Mouse (Mus musculus) cerebellum, adult 2 months (tissue): ENCODE measurements around the gene Zfp637. TPM values are rescaled to one million over a fixed set of nuclear protein-coding genes. Genes with fewer than 3 reads are reported as not detected.

Experiments used
- DNase-seq, 2 experiments: peaks; one replicate each; pipeline ENCODE4 v3.0.0; 2021
- H3K27ac ChIP-seq: fragments of 200-500 bp; 2 replicates; pipeline ENCODE4 v1.5.1; 2012; ENCODE audit warnings: low read length, control low read depth, inconsistent platforms; ENCODE audit not compliant: insufficient read depth
- H3K27me3 ChIP-seq: fragments of 200-500 bp; 2 replicates; pipeline ENCODE4 v1.6.1; 2012; ENCODE audit warnings: inconsistent platforms, mild to moderate bottlenecking, low read length, moderate library complexity; ENCODE audit not compliant: control insufficient read depth, insufficient read depth
- H3K4me1 ChIP-seq: fragments of 200-500 bp; 2 replicates; pipeline ENCODE4 v1.6.1; 2011; ENCODE audit warnings: low read length; ENCODE audit not compliant: control insufficient read depth, insufficient read depth
- H3K4me3 ChIP-seq: fragments of 200-500 bp; replicated peaks from 2 replicates; pipeline ENCODE3; 2011; ENCODE audit warnings: mild to moderate bottlenecking, low read depth, low read length, control low read depth; ENCODE audit not compliant: insufficient read depth
- CTCF ChIP-seq: fragments of 200-500 bp; IDR thresholded peaks from 2 replicates; pipeline ENCODE4 v1.5.1; 2011; ENCODE audit warnings: low read depth, mild to moderate bottlenecking, control low read depth, low read length, moderate library complexity, borderline replicate concordance; ENCODE audit not compliant: insufficient read depth
- POLR2A ChIP-seq: fragments of 200-500 bp; IDR thresholded peaks from 2 replicates; pipeline ENCODE4 v1.6.1; 2011; ENCODE audit warnings: low read length, control low read depth, borderline replicate concordance; ENCODE audit not compliant: insufficient read depth
- WGBS: fragments of 180-500 bp; shearing (Covaris S2); methylation state at CpG from one replicate; pipeline ENCODE4 v1.1.7; 2018; 5-methylcytosine and 5-hydroxymethylcytosine counted together
- polyA plus RNA-seq: library from polyadenylated mRNA; depleted of rRNA; stranded (reverse); fragments of >200 nt; gene quantifications from 2 replicates; pipeline ENCODE4 v1.2.3, GENCODE M21; 2012

Zfp637 gene
- polyA plus RNA-seq, 1 experiment: 79.2 TPM

- Histone ChIP-seq H3K4me3 (no peak overlapping the region), H3K4me1 (no peaks in the 10 kb centered on the region; the same call in 1 of the 2 replicates), H3K27ac (no peak overlapping the region), H3K27me3 (no peaks in the 10 kb centered on the region)
- no peak for DNase-seq
- 62% methylated on average over 7 of the region's 7 CpGs for WGBS
- TF ChIP-seq POLR2A: no peak
- no peak for TF ChIP-seq CTCF
These were observed 40.2 kb downstream of the Zfp637 start for GRCm38 (mm10) chr6:117881229-117881628.

- no peak for TF ChIP-seq CTCF
- TF ChIP-seq POLR2A: no peak
- Histone ChIP-seq H3K4me3 (no peak overlapping the region), H3K27ac (no peak overlapping the region), H3K27me3 (no peaks in the 10 kb centered on the region), H3K4me1 (no peaks in the 10 kb centered on the region; the same call in 1 of the 2 replicates)
- DNase-seq: no peak
- WGBS: 77% methylated on average over 7 of the region's 7 CpGs
These were observed 41.0 kb downstream of the Zfp637 start for GRCm38 (mm10) chr6:117881997-117882396.

GRCm38 (mm10) chr6:117885943-117886342, 45.0 kb downstream of the Zfp637 start:
- no peaks in the 10 kb centered on the region for H3K4me1 ChIP-seq
- H3K27ac ChIP-seq: no peak overlapping the region
- no peak for TF ChIP-seq CTCF
- TF ChIP-seq POLR2A: no peak
- no peak overlapping the region for H3K4me3 ChIP-seq
- 91% methylated on average over 2 of the region's 2 CpGs for WGBS
- H3K27me3 ChIP-seq: no peaks in the 10 kb centered on the region; the same call in 1 of the 2 replicates
- no peak for DNase-seq

GRCm38 (mm10) chr6:117888032-117888431, 47.1 kb downstream of the Zfp637 start:
- H3K27ac ChIP-seq: no peak overlapping the region
- TF ChIP-seq POLR2A: no peak
- TF ChIP-seq CTCF: no peak
- WGBS: 50% methylated on average over 1 of the region's 1 CpGs
- no peaks in the 10 kb centered on the region for H3K4me1 ChIP-seq
- no peak for DNase-seq
- no peak overlapping the region for H3K4me3 ChIP-seq
- H3K27me3 ChIP-seq: no peaks in the 10 kb centered on the region; the same call in 1 of the 2 replicates

- Histone ChIP-seq H3K4me1 (no peaks in the 10 kb centered on the region), H3K27me3 (no peaks in the 10 kb centered on the region; the same call in 1 of the 2 replicates), H3K4me3 (no peak overlapping the region), H3K27ac (no peak overlapping the region)
- WGBS: 64% methylated on average over 2 of the region's 2 CpGs
- no peak for DNase-seq
- TF ChIP-seq CTCF: no peak
These were observed 47.7 kb downstream of the Zfp637 start for GRCm38 (mm10) chr6:117888642-117889096.

GRCm38 (mm10) chr6:117890257-117890656, 49.3 kb downstream of the Zfp637 start:
- 85% methylated on average over 6 of the region's 6 CpGs for WGBS
- no peak for DNase-seq
- Histone ChIP-seq H3K4me3 (no peak overlapping the region), H3K27me3 (no peaks in the 10 kb centered on the region; the same call in 1 of the 2 replicates), H3K4me1 (no peaks in the 10 kb centered on the region), H3K27ac (no peak overlapping the region)
- TF ChIP-seq CTCF (no peak), POLR2A (no peak)

GRCm38 (mm10) chr6:117891369-117892160, 50.6 kb downstream of the Zfp637 start:
- no peak overlapping the region for H3K4me3 ChIP-seq
- H3K27me3 ChIP-seq: no peaks in the 10 kb centered on the region; the same call in 1 of the 2 replicates
- no peak for DNase-seq
- 56% methylated on average over 14 of the region's 14 CpGs for WGBS
- no peaks in the 10 kb centered on the region for H3K4me1 ChIP-seq
- no peak overlapping the region for H3K27ac ChIP-seq
- TF ChIP-seq CTCF: no peak
- TF ChIP-seq POLR2A: no peak

- Histone ChIP-seq H3K4me1 (no peaks in the 10 kb centered on the region), H3K27me3 (no peaks in the 10 kb centered on the region; the same call in 1 of the 2 replicates), H3K27ac (no peak overlapping the region), H3K4me3 (no peak overlapping the region)
- no peak for DNase-seq
- WGBS: 68% methylated on average over 3 of the region's 3 CpGs
- TF ChIP-seq CTCF (no peak), POLR2A (no peak)
These were observed 51.4 kb downstream of the Zfp637 start for GRCm38 (mm10) chr6:117892386-117892785.
